ENCODE assay signal across 12 mouse cellular contexts in genomic region chr1:160935551-160935950, GRCm38 (mm10). TPM values are rescaled to one million over a fixed set of nuclear protein-coding genes. Genes with fewer than 3 reads are reported as not detected.
DNase-seq lines count a peak whose midpoint lies in the region; ATAC-seq and TF ChIP-seq lines count a peak whose summit lies in the region.
"Had no signal": no experiment of that assay in that cellular context is flagged by ENCODE, and none has a peak within 500 bp of the region (broad histone marks: within the 10 kb centered on the region; RNA-seq: fewer than 3 reads in every experiment).

No protein-coding gene starts in this region.

- WGBS in liver, embryonic 14.5 days (ENCODE audit: insufficient replicate concordance): 88% methylated on average over 6 of the region's 6 CpGs
- 90% methylated on average over 6 of the region's 6 CpGs for WGBS in liver, embryonic 12.5 days (ENCODE audit: insufficient replicate concordance)
- 93% methylated on average over 6 of the region's 6 CpGs for WGBS in midbrain, embryonic 15.5 days

- POLR2A ChIA-PET in Patski (lab: Charles Lee): no interaction called here

- ATAC-seq in liver, embryonic 14.5 days (ENCODE audit: insufficient read depth): no peak
- ATAC-seq in liver, embryonic 12.5 days: no peak
- ATAC-seq in Patski: no peak
- peak; percentile 58 for ATAC-seq in midbrain, embryonic 15.5 days (replicated peaks)

- no peak for TF ChIP-seq EP300 in liver, embryonic 14.5 days (IDR thresholded peaks at IDR 0.05; ENCODE audit: low read depth)

- no peaks in the 10 kb centered on the region for H3K27me3 ChIP-seq in liver, embryonic 14.5 days (ENCODE audit: control insufficient read depth, insufficient read depth, low read length)
- H3K27me3 ChIP-seq in liver, embryonic 12.5 days (replicated peaks): no peaks in the 10 kb centered on the region
- H3K27me3 ChIP-seq in Patski: no peaks in the 10 kb centered on the region
- H3K27me3 ChIP-seq in midbrain, embryonic 15.5 days (replicated peaks): no peaks in the 10 kb centered on the region
- H3K27me3 ChIP-seq: stomach, embryonic 15.5 days had no signal

- peak; percentile 51 for TF ChIP-seq CTCF in gastrocnemius, adult 2 months (IDR thresholded peaks at IDR 0.05)
- peak; percentile 27 for TF ChIP-seq CTCF in liver, embryonic 14.5 days (IDR thresholded peaks at IDR 0.05; ENCODE audit: low read depth)
- peak; percentile 65 for TF ChIP-seq CTCF in Patski (IDR thresholded peaks at IDR 0.05)

- CTCF ChIA-PET in Patski (lab: Charles Lee): interaction anchor here (1.5 to 1.6 kb wide), 2 partner anchors 18 to 148 kb away, joined by 6 read pairs; no protein-coding TSS in a partner anchor

- H3K9me3 ChIP-seq in liver, embryonic 14.5 days (ENCODE audit: control insufficient read depth, low read length): no peaks in the 10 kb centered on the region
- H3K9me3 ChIP-seq in liver, embryonic 12.5 days (replicated peaks): no peaks in the 10 kb centered on the region
- H3K9me3 ChIP-seq in midbrain, embryonic 15.5 days: no peaks in the 10 kb centered on the region
- H3K9me3 ChIP-seq: stomach, embryonic 15.5 days had no signal

- in situ Hi-C loops in Patski (cut with MboI; ENCODE audit: low pct_unique_long_range_greater_than_20kb): loop anchor here (5.0 to 25.0 kb wide), 3 partner anchors 78 to 523 kb away; no protein-coding TSS in a partner anchor

- intact Hi-C loops in gastrocnemius, adult 2 months (cut with DNase I): loop anchor here (2.0 to 5.0 kb wide), 3 partner anchors 81 to 193 kb away; partner anchors contain the start of gene Rabgap1l
- intact Hi-C loops in gastrocnemius, postnatal 14 days (cut with DNase I; ENCODE audit: low total_unique reads): loop anchor here (10.0 kb wide), 1 partner anchor 191 kb away; no protein-coding TSS in a partner anchor

- H3K4me1 ChIP-seq in liver, embryonic 14.5 days (replicated peaks; ENCODE audit: control insufficient read depth in 2 of 2, insufficient read depth in 2 of 2, low read length in 1 of 2): no peaks in the 10 kb centered on the region
- no peaks in the 10 kb centered on the region for H3K4me1 ChIP-seq in liver, embryonic 12.5 days
- no peaks in the 10 kb centered on the region for H3K4me1 ChIP-seq in midbrain, embryonic 15.5 days
- H3K4me1 ChIP-seq: stomach, embryonic 15.5 days had no signal

- no peak for DNase-seq in gastrocnemius, adult 2 months
- DNase-seq in gastrocnemius, postnatal 14 days: no peak
- no peak for DNase-seq in liver, embryonic 14.5 days (ENCODE audit: low read depth in 3 of 3, low spot score in 3 of 3)
- no peak for DNase-seq in Patski (ENCODE audit: low read depth, low spot score)
- no peak for DNase-seq in urinary bladder, postnatal 25 days (ENCODE audit: low spot score)
- DNase-seq in adrenal gland, adult 2 months: no peak
- DNase-seq: cerebellum, adult 18-20 months; lung, adult 18-20 months had no signal

- H3K36me3 ChIP-seq in liver, embryonic 14.5 days (replicated peaks; ENCODE audit: control insufficient read depth, insufficient read depth, low read depth): peaks cover 19% of the 10 kb centered on the region
- peaks cover 53% of the 10 kb centered on the region for H3K36me3 ChIP-seq in liver, embryonic 12.5 days
- H3K36me3 ChIP-seq in midbrain, embryonic 15.5 days (replicated peaks): peaks cover 5% of the 10 kb centered on the region; the same call in 1 of the 2 replicates

- peak overlapping the region; percentile 17; the same call in 1 of the 2 replicates for H3K27ac ChIP-seq in gastrocnemius, adult 2 months
- no peak overlapping the region for H3K27ac ChIP-seq in liver, embryonic 14.5 days
- H3K27ac ChIP-seq in liver, embryonic 12.5 days: no peak overlapping the region
- H3K27ac ChIP-seq in midbrain, embryonic 15.5 days: no peak overlapping the region
- H3K27ac ChIP-seq: stomach, embryonic 15.5 days had no signal

- no peak overlapping the region for H3K4me3 ChIP-seq in gastrocnemius, adult 2 months
- no peak overlapping the region for H3K4me3 ChIP-seq in liver, embryonic 14.5 days (ENCODE audit: insufficient read depth in 1 of 2, low read depth in 2 of 2, low read length in 2 of 2)
- H3K4me3 ChIP-seq in liver, embryonic 12.5 days: no peak overlapping the region
- H3K4me3 ChIP-seq in midbrain, embryonic 15.5 days: no peak overlapping the region
- H3K4me3 ChIP-seq: myocyte; stomach, embryonic 15.5 days had no signal

- H3K4me2 ChIP-seq in liver, embryonic 14.5 days (ENCODE audit: low read depth): no peak overlapping the region
- no peak overlapping the region for H3K4me2 ChIP-seq in liver, embryonic 12.5 days
- no peak overlapping the region for H3K4me2 ChIP-seq in midbrain, embryonic 15.5 days
- H3K4me2 ChIP-seq: stomach, embryonic 15.5 days had no signal

- H3K9ac ChIP-seq in liver, embryonic 14.5 days (replicated peaks): no peak overlapping the region
- H3K9ac ChIP-seq in liver, embryonic 12.5 days: no peak overlapping the region
- no peak overlapping the region for H3K9ac ChIP-seq in midbrain, embryonic 15.5 days
- H3K9ac ChIP-seq: stomach, embryonic 15.5 days had no signal

RNA-seq across cellular contexts. Expression of gene Rc3h1, which starts 29.3 kb away (rescaled TPM):
- total RNA-seq in gastrocnemius, adult 2 months (2021): 10 to 100 TPM; 31.0 to 32.5 TPM
- 10 to 100 TPM; 25.8 to 41.2 TPM for total RNA-seq in gastrocnemius, postnatal 14 days (2021)
- polyA plus RNA-seq in liver, embryonic 14.5 days (2012; rRNA removed): 2.6 and 2.9 TPM in 2 replicates
- polyA plus RNA-seq in liver, embryonic 14.5 days (2014; fragmentation: Nextera tagmentation; extraction: Ambion mirVana): 3.2 and 3.6 TPM in 2 replicates
- 5.9 and 6.7 TPM in 2 replicates for polyA plus RNA-seq in liver, embryonic 12.5 days (2016; fragmentation: Nextera tagmentation; extraction: Ambion mirVana)
- 15.9 TPM for polyA plus RNA-seq in Patski (2021)
- polyA plus RNA-seq in midbrain, embryonic 15.5 days (2015; fragmentation: Nextera tagmentation; extraction: Ambion mirVana): 7.6 and 8.0 TPM in 2 replicates
- 10 to 100 TPM; 32.7 to 54.3 TPM for total RNA-seq in adrenal gland, adult 2 months (2021)
- polyA plus RNA-seq in adrenal gland, adult 2 months (2012; rRNA removed): 9.6 and 12.6 TPM in 2 replicates

RNA-seq across cellular contexts. Expression of gene Serpinc1, which starts 42.8 kb away (rescaled TPM):
- under 1 TPM in 1 of 2 experiments, not detected in 1; 0.64 TPM for total RNA-seq in gastrocnemius, adult 2 months (2021)
- under 1 TPM; 0.14 to 0.29 TPM for total RNA-seq in gastrocnemius, postnatal 14 days (2021)
- 224 and 309 TPM in 2 replicates for polyA plus RNA-seq in liver, embryonic 14.5 days (2012; rRNA removed)
- 511 and 546 TPM in 2 replicates for polyA plus RNA-seq in liver, embryonic 14.5 days (2014; fragmentation: Nextera tagmentation; extraction: Ambion mirVana)
- polyA plus RNA-seq in liver, embryonic 12.5 days (2016; fragmentation: Nextera tagmentation; extraction: Ambion mirVana): 226 and 233 TPM in 2 replicates
- polyA plus RNA-seq in Patski (2021): 1.3 TPM
- 3.9 and 4.4 TPM in 2 replicates for polyA plus RNA-seq in midbrain, embryonic 15.5 days (2015; fragmentation: Nextera tagmentation; extraction: Ambion mirVana)
- 1 to 10 TPM in 1 of 2 experiments, under 1 TPM in 1; 0.62 to 9.3 TPM for total RNA-seq in adrenal gland, adult 2 months (2021)
- 0.42 and 5.0 TPM in 2 replicates for polyA plus RNA-seq in adrenal gland, adult 2 months (2012; rRNA removed)

Comparison
In these comparisons a context has a peak if more than half of its experiments do, and no peak if none do; other contexts are left out.
1. RNA of gene Serpinc1, which starts 42.8 kb away (polyA plus RNA-seq): 224 to 546 TPM in liver, embryonic 14.5 days and 226 to 233 TPM in liver, embryonic 12.5 days; 0.42 to 5.0 TPM in adrenal gland, adult 2 months, 3.9 to 4.4 TPM in midbrain, embryonic 15.5 days and 1.3 TPM in Patski (single experiment); every median in the first group is over 10 times any median in the second.
2. Peak in every context shown above with its lines, with median percentiles within 50 percentile points of each other: CTCF ChIP-seq.